Mouse (Mus musculus) forebrain, embryonic 15.5 days (tissue): ENCODE results near the gene Olfr816. TPM values are rescaled to one million over a fixed set of nuclear protein-coding genes. Genes with fewer than 3 reads are reported as not detected.
"Not testable (repeated sequence)": the region's sequence is repeated elsewhere in the genome, so short reads cannot be mapped to it uniquely, and the experiment has no call there.

ENCODE experiments used
- ATAC-seq: fragments of 200-750 bp; cut with Nextera tagmentation; replicated peaks from 2 replicates; pipeline ENCODE4 v1.8.0; 2017; ENCODE audit warnings: mild to moderate bottlenecking, moderate TSS enrichment, moderate library complexity
- H3K27ac ChIP-seq: fragments of 300-500 bp; sonication (generic); replicated peaks from 2 replicates; pipeline ENCODE4 v1.5.1; 2015; ENCODE audit warnings: mild to moderate bottlenecking, inconsistent platforms
- H3K27me3 ChIP-seq: fragments of 300-500 bp; sonication (generic); 2 replicates; pipeline ENCODE4 v1.6.1; 2015; ENCODE audit warnings: inconsistent platforms
- H3K36me3 ChIP-seq: fragments of 300-500 bp; sonication (generic); 2 replicates; pipeline ENCODE4 v1.6.1; 2015; ENCODE audit warnings: mild to moderate bottlenecking, inconsistent platforms
- H3K4me1 ChIP-seq: fragments of 300-500 bp; sonication (generic); 2 replicates; pipeline ENCODE4 v1.6.1; 2015; ENCODE audit warnings: inconsistent platforms
- H3K4me2 ChIP-seq: fragments of 300-500 bp; sonication (generic); replicated peaks from 2 replicates; pipeline ENCODE4 v1.6.1; 2015; ENCODE audit warnings: mild to moderate bottlenecking, inconsistent platforms
- H3K4me3 ChIP-seq: fragments of 300-500 bp; sonication (generic); 2 replicates; pipeline ENCODE4 v1.5.1; 2015; ENCODE audit warnings: mild to moderate bottlenecking, inconsistent platforms
- H3K9ac ChIP-seq: fragments of 300-500 bp; sonication (generic); replicated peaks from 2 replicates; pipeline ENCODE4 v1.6.1; 2015; ENCODE audit warnings: mild to moderate bottlenecking, inconsistent platforms
- H3K9me3 ChIP-seq: fragments of 300-500 bp; sonication (generic); 2 replicates; pipeline ENCODE4 v1.6.1; 2016; ENCODE audit warnings: inconsistent platforms
- WGBS: fragments of 180-500 bp; shearing (Covaris S2); methylation state at CpG from one replicate; pipeline ENCODE4 v1.1.7; 2015; ENCODE audit warnings: mixed read lengths; 5-methylcytosine and 5-hydroxymethylcytosine counted together
- polyA plus RNA-seq: library from polyadenylated mRNA; unstranded; fragments of >200 nt; fragmentation: Nextera tagmentation; extraction: Ambion mirVana; gene quantifications from 2 replicates; pipeline ENCODE4 v1.2.1, GENCODE M21; 2015

Gene Olfr816
- polyA plus RNA-seq, result not detected in 2 replicates

DNA sequence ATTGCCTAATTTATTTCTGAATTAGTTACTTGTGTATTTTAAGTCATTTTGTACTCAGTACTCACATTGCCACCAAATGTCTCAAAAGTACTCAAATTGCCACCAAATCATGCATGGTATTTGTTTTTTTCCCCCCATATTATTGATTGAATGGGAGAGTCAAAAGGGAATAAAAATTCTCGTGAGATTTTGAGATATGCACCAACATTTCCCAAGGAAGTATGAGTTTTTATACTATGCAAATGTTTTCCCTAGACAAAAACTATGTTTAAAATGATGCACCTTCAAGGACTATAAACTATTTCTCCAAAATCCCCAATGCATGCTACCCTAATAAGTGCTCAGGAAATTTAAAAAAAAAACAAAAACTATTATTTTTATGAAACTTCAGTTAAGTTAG, at the start of gene Olfr816:
TSS of gene Olfr816 (minus strand) at position 101 of the 400 bp plus-strand sequence.
- Histone ChIP-seq H3K9me3 (no peaks in the 10 kb centered on the region), H3K4me1 (no peaks in the 10 kb centered on the region), H3K4me3 (no peak within 1 kb of the TSS), H3K9ac (no peak within 1 kb of the TSS), H3K27ac (no peak within 1 kb of the TSS), H3K27me3 (no peaks in the 10 kb centered on the region), H3K36me3 (no peaks in the 10 kb centered on the region), H3K4me2 (no peak within 1 kb of the TSS)
- ATAC-seq, result no peak
- whole genome bisulfite sequencing, result 75% methylated on average over 1 of the region's 1 CpGs

DNA sequence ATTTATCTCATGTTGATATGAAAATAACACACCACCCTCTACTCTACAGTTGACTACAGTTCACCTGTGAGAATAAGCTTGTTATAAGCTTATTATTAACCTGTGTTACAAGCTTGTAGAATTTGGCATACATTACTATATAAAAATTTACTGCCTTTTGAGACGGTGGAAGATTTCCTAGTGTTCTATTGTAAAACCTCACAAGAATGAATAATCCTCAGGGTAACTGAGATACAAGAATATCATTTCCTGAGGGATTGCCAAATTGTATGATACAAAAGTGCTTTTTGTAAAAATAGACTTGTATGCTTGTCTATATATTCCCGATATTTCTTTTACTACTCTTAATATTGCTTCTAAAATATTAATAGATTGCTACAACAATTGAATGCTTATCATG, 33.6 kb upstream of the Olfr816 start, which contains the start of gene Olfr818:
TSS of gene Olfr818 (minus strand) at position 101 of the 400 bp plus-strand sequence.
- Histone ChIP-seq H3K9ac (no peak within 1 kb of the TSS), H3K27me3 (no peaks in the 10 kb centered on the region), H3K9me3 (no peaks in the 10 kb centered on the region), H3K4me3 (no peak within 1 kb of the TSS), H3K4me1 (no peaks in the 10 kb centered on the region), H3K36me3 (no peaks in the 10 kb centered on the region), H3K27ac (no peak within 1 kb of the TSS), H3K4me2 (no peak within 1 kb of the TSS)
- 96% methylated on average over 2 of the region's 2 CpGs for WGBS
- ATAC-seq, result no peak

DNA sequence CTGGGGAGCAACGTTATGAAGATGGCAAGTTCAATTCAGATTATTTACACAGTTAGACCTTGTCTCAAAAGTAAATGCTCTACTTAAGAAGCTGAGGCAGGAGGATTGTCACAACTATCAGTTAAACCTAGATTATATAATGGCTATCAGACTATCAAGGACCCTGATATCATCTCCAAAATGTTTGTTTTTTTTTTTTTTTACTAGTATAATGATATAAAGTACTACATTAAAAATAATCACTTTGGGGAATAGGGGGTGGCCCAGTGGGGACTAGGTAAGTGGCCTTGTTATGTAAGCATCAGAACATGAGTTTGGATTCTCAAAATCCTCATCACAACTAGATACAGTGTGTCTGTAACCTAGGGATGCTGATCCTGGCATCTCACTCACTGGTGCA, 9.6 kb downstream of the Olfr816 start, which contains the start of gene Olfr815:
TSS of gene Olfr815 (minus strand) at position 101 of the 400 bp plus-strand sequence.
- not testable (repeated sequence) for ATAC-seq

DNA sequence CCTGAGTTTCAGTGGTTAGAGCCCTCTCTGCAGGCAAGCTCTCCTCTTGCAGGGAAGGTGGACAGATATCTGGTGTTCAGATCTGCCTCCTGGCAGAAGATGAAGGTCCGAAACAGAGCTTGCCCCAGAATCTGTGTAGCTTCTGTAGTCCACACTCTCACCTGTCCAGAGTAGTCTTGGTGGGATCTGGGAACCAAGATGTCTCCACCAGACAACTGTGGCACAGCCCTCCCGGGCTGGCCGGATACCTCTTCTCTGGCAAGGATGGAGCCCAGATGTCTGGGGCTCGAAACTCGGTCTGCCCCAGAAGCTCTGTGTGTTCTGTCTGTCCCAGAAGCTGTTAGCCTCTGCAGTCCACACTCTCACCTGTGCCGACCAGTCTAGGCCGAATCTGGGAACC, 29.5 kb downstream of the Olfr816 start:
- 89% methylated on average over 7 of the region's 7 CpGs for WGBS
- ATAC-seq, result no peak
- H3K4me2 ChIP-seq, result no peak overlapping the region
- no peak overlapping the region for H3K4me3 ChIP-seq
- H3K9ac ChIP-seq, result no peak overlapping the region
- no peaks in the 10 kb centered on the region for H3K4me1 ChIP-seq
- H3K27me3 ChIP-seq, result no peaks in the 10 kb centered on the region
- no peak overlapping the region for H3K27ac ChIP-seq
- no peaks in the 10 kb centered on the region for H3K9me3 ChIP-seq
- no peaks in the 10 kb centered on the region for H3K36me3 ChIP-seq

More for the DNA sequence above, 9.6 kb downstream of the Olfr816 start, which contains the start of gene Olfr815:
- H3K4me2 ChIP-seq, H3K36me3 ChIP-seq, H3K4me1 ChIP-seq, H3K27me3 ChIP-seq, H3K27ac ChIP-seq, H3K9ac ChIP-seq, H3K9me3 ChIP-seq, H3K4me3 ChIP-seq: not testable (repeated sequence)
- WGBS, result 71% methylated on average over 1 of the region's 1 CpGs

DNA sequence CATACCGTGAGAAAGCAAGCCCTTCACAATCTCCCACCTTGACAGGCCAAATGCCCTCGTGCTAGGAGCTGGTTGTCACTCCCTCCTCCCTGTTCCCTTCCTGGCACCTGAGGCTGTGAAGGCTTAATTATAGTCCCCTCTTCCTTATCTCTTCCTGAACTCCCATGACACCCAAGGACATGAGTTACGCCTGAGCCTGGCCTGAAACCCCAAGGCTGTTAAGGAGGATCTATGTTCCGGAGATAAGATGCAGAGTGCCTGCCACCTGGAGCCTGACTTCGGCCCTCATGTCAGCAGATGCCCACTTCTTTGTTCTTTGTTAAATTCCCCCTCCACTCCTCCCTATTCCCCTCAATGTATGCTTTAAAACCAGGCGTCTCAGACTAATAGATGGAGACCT, 29.9 kb downstream of the Olfr816 start:
- not testable (repeated sequence) for H3K9me3 ChIP-seq, H3K9ac ChIP-seq, ATAC-seq, H3K27me3 ChIP-seq, H3K36me3 ChIP-seq, H3K4me1 ChIP-seq, H3K4me2 ChIP-seq, H3K27ac ChIP-seq, H3K4me3 ChIP-seq
- 88% methylated on average over 6 of the region's 6 CpGs for WGBS

DNA sequence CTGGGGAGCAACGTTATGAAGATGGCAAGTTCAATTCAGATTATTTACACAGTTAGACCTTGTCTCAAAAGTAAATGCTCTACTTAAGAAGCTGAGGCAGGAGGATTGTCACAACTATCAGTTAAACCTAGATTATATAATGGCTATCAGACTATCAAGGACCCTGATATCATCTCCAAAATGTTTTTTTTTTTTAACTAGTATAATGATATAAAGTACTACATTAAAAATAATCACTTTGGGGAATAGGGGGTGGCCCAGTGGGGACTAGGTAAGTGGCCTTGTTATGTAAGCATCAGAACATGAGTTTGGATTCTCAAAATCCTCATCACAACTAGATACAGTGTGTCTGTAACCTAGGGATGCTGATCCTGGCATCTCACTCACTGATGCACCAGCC, 35.6 kb downstream of the Olfr816 start, which contains the start of gene Olfr814:
TSS of gene Olfr814 (minus strand) at position 101 of the 400 bp plus-strand sequence.
- not testable (repeated sequence) for H3K27me3 ChIP-seq, H3K4me3 ChIP-seq, H3K9me3 ChIP-seq, H3K27ac ChIP-seq, H3K36me3 ChIP-seq, H3K4me2 ChIP-seq, H3K9ac ChIP-seq, H3K4me1 ChIP-seq, ATAC-seq
- WGBS, result 85% methylated on average over 1 of the region's 1 CpGs

Other genes with a start within 250 kb of the Olfr816 start
- gene Olfr801, start 241.7 kb downstream of the Olfr816 start, polyA plus RNA-seq, result not detected in 2 replicates
- 0.06 TPM in 1 of 2 replicates, not detected in the other for gene Olfr802, start 227.4 kb downstream of the Olfr816 start, polyA plus RNA-seq
- gene Olfr803, start 221.3 kb downstream of the Olfr816 start, polyA plus RNA-seq, result not detected in 2 replicates
- not detected in 2 replicates for gene Olfr804, start 212.4 kb downstream of the Olfr816 start, polyA plus RNA-seq
- gene Olfr805, start 186.2 kb downstream of the Olfr816 start, polyA plus RNA-seq, result not detected in 2 replicates
- gene Olfr806, start 173.7 kb downstream of the Olfr816 start, polyA plus RNA-seq, result not detected in 2 replicates
- gene Olfr807, start 157.8 kb downstream of the Olfr816 start, polyA plus RNA-seq, result not detected in 2 replicates
- not detected in 2 replicates for gene Olfr808, start 150.1 kb downstream of the Olfr816 start, polyA plus RNA-seq
- gene Olfr809, start 141.0 kb downstream of the Olfr816 start, polyA plus RNA-seq, result not detected in 2 replicates
- gene Olfr810, start 120.7 kb downstream of the Olfr816 start, polyA plus RNA-seq, result not detected in 2 replicates
- gene Olfr811, start 111.2 kb downstream of the Olfr816 start, polyA plus RNA-seq, result not detected in 2 replicates
- not detected in 2 replicates for gene Olfr812, start 69.5 kb downstream of the Olfr816 start, polyA plus RNA-seq
- gene Olfr813, start 60.2 kb downstream of the Olfr816 start, polyA plus RNA-seq, result not detected in 2 replicates
- not detected in 2 replicates for gene Olfr814, start 35.7 kb downstream of the Olfr816 start, polyA plus RNA-seq
- gene Olfr815, start 9.7 kb downstream of the Olfr816 start, polyA plus RNA-seq, result not detected in 2 replicates
- not detected in 2 replicates for gene Olfr818, start 33.5 kb upstream of the Olfr816 start, polyA plus RNA-seq
- not detected in 2 replicates for gene Olfr819, start 51.7 kb upstream of the Olfr816 start, polyA plus RNA-seq
- not detected in 2 replicates for gene Olfr247, start 60.5 kb upstream of the Olfr816 start, polyA plus RNA-seq
- gene Gm10310, start 69.5 kb upstream of the Olfr816 start, polyA plus RNA-seq, result not detected in 2 replicates
- gene Olfr820, start 97.0 kb upstream of the Olfr816 start, polyA plus RNA-seq, result not detected in 2 replicates
- not detected in 2 replicates for gene Olfr821, start 114.8 kb upstream of the Olfr816 start, polyA plus RNA-seq
- not detected in 2 replicates for gene Olfr822, start 155.6 kb upstream of the Olfr816 start, polyA plus RNA-seq
- gene Olfr823, start 199.8 kb upstream of the Olfr816 start, polyA plus RNA-seq, result not detected in 2 replicates
- gene Olfr824, start 214.4 kb upstream of the Olfr816 start, polyA plus RNA-seq, result not detected in 2 replicates